Mouse (Mus musculus) megakaryocyte progenitor cell, adult 5-6 weeks (primary cell): ENCODE results near the gene Bclaf1. TPM values are rescaled to one million over a fixed set of nuclear protein-coding genes. Genes with fewer than 3 reads are reported as not detected.

Experiments
- total RNA-seq, 2 experiments: library from RNA; stranded (forward) in 1 of 2; stranded (reverse) in 1 of 2; fragments of 157-497, 149-512 nt in 1 of 2; fragments of 200-1000 nt in 1 of 2; gene quantifications; 2 replicates each; pipeline versions ENCODE4 v1.2.3 to v1.2.4; 2015 to 2017

Bclaf1 gene
- total RNA-seq, 2 experiments from 2014 or later, result 245 to 401 TPM

Other genes starting within 250 kb of the Bclaf1 start
- gene Map7, start 164.0 kb upstream of the Bclaf1 start, total RNA-seq (2015), result 11.6 and 12.5 TPM in 2 replicates
- 20.1 and 41.9 TPM in 2 replicates for gene Map7, start 164.0 kb upstream of the Bclaf1 start, total RNA-seq (2017)
- 69.6 and 74.0 TPM in 2 replicates for gene Mtfr2, start 35.3 kb downstream of the Bclaf1 start, total RNA-seq (2015)
- gene Mtfr2, start 35.3 kb downstream of the Bclaf1 start, total RNA-seq (2017), result 11.6 and 17.1 TPM in 2 replicates